Mouse (Mus musculus): ENCODE results near the gene Slco2b1. TPM values are rescaled to one million over a fixed set of nuclear protein-coding genes. Genes with fewer than 3 reads are reported as not detected.

The Slco2b1 gene
- polyA plus RNA-seq, 1 experiment from 2014 or later, result 4.1 TPM

GRCm38 (mm10) chr7:99665731-99666452, 45.2 kb downstream of the Slco2b1 start:
- H3K27ac ChIP-seq (replicated peaks), result peak overlapping the region; percentile 30; the same call in 1 of the 2 replicates
- no peak for ATAC-seq (ENCODE audit: insufficient number of reproducible peaks, low FRiP score, low TSS enrichment, low read depth)
- H3K9ac ChIP-seq, result no peak overlapping the region
- no peaks in the 10 kb centered on the region for H3K27me3 ChIP-seq
- no peaks in the 10 kb centered on the region for H3K9me3 ChIP-seq (replicated peaks)
- peaks cover 4% of the 10 kb centered on the region; the same call in 1 of the 2 replicates for H3K4me1 ChIP-seq
- no peak overlapping the region for H3K4me3 ChIP-seq (replicated peaks)
- H3K36me3 ChIP-seq, result no peaks in the 10 kb centered on the region
- 87% methylated on average over 10 of the region's 10 CpGs for WGBS
- H3K4me2 ChIP-seq (replicated peaks), result no peak overlapping the region

- Histone ChIP-seq H3K9ac (no peak overlapping the region), H3K4me3 (replicated peaks) (no peak overlapping the region), H3K36me3 (no peaks in the 10 kb centered on the region), H3K9me3 (replicated peaks) (no peaks in the 10 kb centered on the region), H3K4me2 (replicated peaks) (no peak overlapping the region), H3K4me1 (peaks cover 4% of the 10 kb centered on the region; the same call in 1 of the 2 replicates), H3K27me3 (no peaks in the 10 kb centered on the region), H3K27ac (replicated peaks) (peak overlapping the region; percentile 30)
- peak; percentile 41; the same call in 1 of the 2 replicates for ATAC-seq (ENCODE audit: insufficient number of reproducible peaks, low FRiP score, low TSS enrichment, low read depth)
- WGBS, result 32% methylated on average over 11 of the region's 11 CpGs
Observed at GRCm38 (mm10) chr7:99664571-99665485, 46.3 kb downstream of the Slco2b1 start.

- Histone ChIP-seq H3K4me1 (peaks cover 4% of the 10 kb centered on the region; the same call in 1 of the 2 replicates), H3K27me3 (no peaks in the 10 kb centered on the region), H3K9ac (no peak overlapping the region), H3K36me3 (no peaks in the 10 kb centered on the region), H3K4me3 (replicated peaks) (no peak overlapping the region), H3K27ac (replicated peaks) (no peak overlapping the region), H3K4me2 (replicated peaks) (no peak overlapping the region), H3K9me3 (replicated peaks) (no peaks in the 10 kb centered on the region)
- 82% methylated on average over 9 of the region's 9 CpGs for WGBS
- no peak for ATAC-seq (ENCODE audit: insufficient number of reproducible peaks, low FRiP score, low TSS enrichment, low read depth)
Observed at GRCm38 (mm10) chr7:99663507-99664220, 47.5 kb downstream of the Slco2b1 start.

- no peak for ATAC-seq (ENCODE audit: insufficient number of reproducible peaks, low FRiP score, low TSS enrichment, low read depth)
- H3K4me1 ChIP-seq, result peaks cover 4% of the 10 kb centered on the region; the same call in 1 of the 2 replicates
- H3K9me3 ChIP-seq (replicated peaks), result no peaks in the 10 kb centered on the region
- no peak overlapping the region for H3K4me2 ChIP-seq (replicated peaks)
- WGBS, result 54% methylated on average over 2 of the region's 2 CpGs
- no peaks in the 10 kb centered on the region for H3K27me3 ChIP-seq
- H3K27ac ChIP-seq (replicated peaks), result no peak overlapping the region
- H3K9ac ChIP-seq, result no peak overlapping the region
- no peaks in the 10 kb centered on the region for H3K36me3 ChIP-seq
- H3K4me3 ChIP-seq (replicated peaks), result no peak overlapping the region
Observed at GRCm38 (mm10) chr7:99662311-99662710, 48.8 kb downstream of the Slco2b1 start.

GRCm38 (mm10) chr7:99661571-99662230, 49.4 kb downstream of the Slco2b1 start:
- no peaks in the 10 kb centered on the region for H3K36me3 ChIP-seq
- no peak overlapping the region for H3K9ac ChIP-seq
- WGBS, result 74% methylated on average over 14 of the region's 14 CpGs
- peaks cover 4% of the 10 kb centered on the region; the same call in 1 of the 2 replicates for H3K4me1 ChIP-seq
- H3K27ac ChIP-seq (replicated peaks), result no peak overlapping the region
- H3K9me3 ChIP-seq (replicated peaks), result no peaks in the 10 kb centered on the region
- no peaks in the 10 kb centered on the region for H3K27me3 ChIP-seq
- no peak overlapping the region for H3K4me3 ChIP-seq (replicated peaks)
- no peak overlapping the region for H3K4me2 ChIP-seq (replicated peaks)
- no peak for ATAC-seq (ENCODE audit: insufficient number of reproducible peaks, low FRiP score, low TSS enrichment, low read depth)

- no peak for ATAC-seq (ENCODE audit: insufficient number of reproducible peaks, low FRiP score, low TSS enrichment, low read depth)
- no peaks in the 10 kb centered on the region for H3K9me3 ChIP-seq (replicated peaks)
- 89% methylated on average over 9 of the region's 9 CpGs for WGBS
- H3K27me3 ChIP-seq, result no peaks in the 10 kb centered on the region
- H3K9ac ChIP-seq, result no peak overlapping the region
- no peak overlapping the region for H3K4me2 ChIP-seq (replicated peaks)
- no peak overlapping the region for H3K27ac ChIP-seq (replicated peaks)
- no peak overlapping the region for H3K4me3 ChIP-seq (replicated peaks)
- no peaks in the 10 kb centered on the region for H3K36me3 ChIP-seq
- peaks cover 4% of the 10 kb centered on the region; the same call in 1 of the 2 replicates for H3K4me1 ChIP-seq
Observed at GRCm38 (mm10) chr7:99661071-99661470, 50.1 kb downstream of the Slco2b1 start.

GRCm38 (mm10) chr7:99659379-99660029, 51.6 kb downstream of the Slco2b1 start:
- H3K9ac ChIP-seq, result no peak overlapping the region
- ATAC-seq (ENCODE audit: insufficient number of reproducible peaks, low FRiP score, low TSS enrichment, low read depth), result no peak
- H3K9me3 ChIP-seq (replicated peaks), result no peaks in the 10 kb centered on the region
- no peak overlapping the region for H3K27ac ChIP-seq (replicated peaks)
- no peak overlapping the region for H3K4me2 ChIP-seq (replicated peaks)
- no peaks in the 10 kb centered on the region for H3K4me1 ChIP-seq
- H3K36me3 ChIP-seq, result no peaks in the 10 kb centered on the region
- H3K4me3 ChIP-seq (replicated peaks), result no peak overlapping the region
- peaks cover 3% of the 10 kb centered on the region; the same call in 1 of the 2 replicates for H3K27me3 ChIP-seq
- 45% methylated on average over 12 of the region's 12 CpGs for WGBS

GRCm38 (mm10) chr7:99654244-99654643, 56.9 kb downstream of the Slco2b1 start:
- H3K4me3 ChIP-seq (replicated peaks), result no peak overlapping the region
- no peaks in the 10 kb centered on the region for H3K9me3 ChIP-seq (replicated peaks)
- peaks cover 3% of the 10 kb centered on the region; the same call in 1 of the 2 replicates for H3K27me3 ChIP-seq
- H3K27ac ChIP-seq (replicated peaks), result no peak overlapping the region
- H3K9ac ChIP-seq, result no peak overlapping the region
- H3K4me1 ChIP-seq, result no peaks in the 10 kb centered on the region
- H3K4me2 ChIP-seq (replicated peaks), result no peak overlapping the region
- ATAC-seq (ENCODE audit: insufficient number of reproducible peaks, low FRiP score, low TSS enrichment, low read depth), result no peak
- 75% methylated on average over 11 of the region's 11 CpGs for WGBS
- H3K36me3 ChIP-seq, result no peaks in the 10 kb centered on the region

- no peak overlapping the region for H3K9ac ChIP-seq
- H3K27ac ChIP-seq (replicated peaks), result no peak overlapping the region
- H3K4me3 ChIP-seq (replicated peaks), result no peak overlapping the region
- WGBS, result 69% methylated on average over 4 of the region's 4 CpGs
- no peak for ATAC-seq (ENCODE audit: insufficient number of reproducible peaks, low FRiP score, low TSS enrichment, low read depth)
- no peaks in the 10 kb centered on the region for H3K27me3 ChIP-seq
- no peak overlapping the region for H3K4me2 ChIP-seq (replicated peaks)
- no peaks in the 10 kb centered on the region for H3K36me3 ChIP-seq
- H3K9me3 ChIP-seq (replicated peaks), result no peaks in the 10 kb centered on the region
- H3K4me1 ChIP-seq, result no peaks in the 10 kb centered on the region
Observed at GRCm38 (mm10) chr7:99649585-99649984, 61.6 kb downstream of the Slco2b1 start.

GRCm38 (mm10) chr7:99648623-99649022, 62.5 kb downstream of the Slco2b1 start:
- Histone ChIP-seq H3K4me1 (no peaks in the 10 kb centered on the region), H3K27ac (replicated peaks) (no peak overlapping the region), H3K27me3 (0 out of 2 replicates have a peak, but pooled peaks cover 5% of the 10 kb centered on the region), H3K4me2 (replicated peaks) (no peak overlapping the region), H3K9ac (no peak overlapping the region), H3K9me3 (replicated peaks) (no peaks in the 10 kb centered on the region), H3K36me3 (no peaks in the 10 kb centered on the region), H3K4me3 (replicated peaks) (no peak overlapping the region)
- WGBS, result 4% methylated on average over 6 of the region's 6 CpGs
- ATAC-seq (ENCODE audit: insufficient number of reproducible peaks, low FRiP score, low TSS enrichment, low read depth), result no peak

Measured in embryonic facial prominence, embryonic 15.5 days (tissue).